Comparison of ENCODE assay signal across 36 mouse cellular contexts in the genomic region with DNA sequence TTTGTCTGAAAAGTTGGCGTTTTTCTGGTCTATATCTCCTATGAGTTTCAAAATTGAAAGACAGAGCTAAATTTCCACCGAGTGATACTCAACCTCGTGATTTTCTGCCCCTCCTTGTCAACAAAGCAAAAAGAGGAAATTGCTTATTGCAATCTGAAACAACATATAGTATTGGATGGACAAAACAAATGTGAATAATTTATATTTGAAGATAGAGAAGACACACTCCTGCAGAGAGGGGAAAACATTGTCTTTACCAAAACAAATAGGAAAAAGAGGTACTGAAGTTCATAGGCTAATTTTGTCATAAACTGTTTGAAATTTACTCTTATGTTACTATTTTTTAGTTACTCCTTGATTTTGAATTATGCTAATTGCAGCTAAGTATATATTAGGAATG. TPM values are rescaled to one million over a fixed set of nuclear protein-coding genes. Genes with fewer than 3 reads are reported as not detected.
"Had no signal": no experiment of that assay in that cellular context is flagged by ENCODE, and none has a peak within 500 bp of the region (broad histone marks: within the 10 kb centered on the region; RNA-seq: fewer than 3 reads in every experiment).

A gene (minus strand): TSS at position 101 of the 400 bp plus-strand sequence.

RNA-seq across cellular contexts. Expression of the gene that starts here (rescaled TPM):
- total RNA-seq: left cerebral cortex, adult 8-10 months; left cerebral cortex, postnatal 10 days; left cerebral cortex, postnatal 14 days; left cerebral cortex, postnatal 25 days; left cerebral cortex, postnatal 36 days; left cerebral cortex, postnatal 4 days; liver, adult 2 months; megakaryocyte progenitor cell, adult 5-6 weeks; midbrain, postnatal 0 days had no signal
- polyA plus RNA-seq: limb, embryonic 10.5 days; limb, embryonic 11.5 days; limb, embryonic 12.5 days; limb, embryonic 13.5 days; limb, embryonic 14.5 days; limb, embryonic 15.5 days; liver, adult 2 months; liver, embryonic 11.5 days; liver, embryonic 12.5 days; liver, embryonic 13.5 days; liver, embryonic 14.5 days; liver, embryonic 15.5 days; liver, embryonic 16.5 days; liver, postnatal 0 days; lung, embryonic 14.5 days; lung, embryonic 15.5 days; lung, embryonic 16.5 days; lung, postnatal 0 days; midbrain, embryonic 10.5 days; midbrain, embryonic 11.5 days; midbrain, embryonic 12.5 days; midbrain, embryonic 13.5 days; midbrain, embryonic 14.5 days; midbrain, embryonic 15.5 days; midbrain, embryonic 16.5 days; midbrain, postnatal 0 days; myocyte; neural tube, embryonic 11.5 days; neural tube, embryonic 12.5 days had no signal
